Comparison of ENCODE assay signal across 19 mouse cellular contexts in the genomic region with DNA sequence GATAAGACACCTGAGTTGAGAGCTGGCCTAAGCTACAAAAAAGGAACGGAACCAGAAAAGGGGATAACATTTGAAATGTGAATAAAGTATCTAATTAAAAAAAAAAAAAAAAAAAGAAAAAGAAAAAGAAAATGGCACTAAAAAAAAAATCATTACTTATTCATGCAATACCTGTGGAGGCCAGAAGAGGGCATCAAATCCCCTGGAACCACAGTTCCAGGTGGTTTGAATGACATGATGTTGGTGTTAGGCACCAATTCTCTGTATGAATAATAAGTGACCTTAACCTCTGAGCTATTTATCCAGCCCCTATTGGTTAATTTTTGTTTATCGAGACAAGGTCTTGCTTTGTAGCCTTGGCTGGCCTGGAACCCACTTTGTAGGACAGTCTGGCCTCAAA. TPM values are rescaled to one million over a fixed set of nuclear protein-coding genes. Genes with fewer than 3 reads are reported as not detected.
A peak's percentile ranks its signal among the peaks of the same experiment; 100 is the strongest.
DNase-seq lines count a peak whose midpoint lies in the region; ATAC-seq and TF ChIP-seq lines count a peak whose summit lies in the region.
"Had no signal": no experiment of that assay in that cellular context is flagged by ENCODE, and none has a peak within 500 bp of the region (broad histone marks: within the 10 kb centered on the region; RNA-seq: fewer than 3 reads in every experiment).

No protein-coding gene starts in this region.

- peak; percentile 48 for TF ChIP-seq RAD21 in CH12.LX (IDR thresholded peaks at IDR 0.05; ENCODE audit: low read depth, low read length)

- no peak for TF ChIP-seq POLR2A in CH12.LX (IDR thresholded peaks at IDR 0.05; ENCODE audit: low read depth, low read length)
- TF ChIP-seq POLR2A in brain, embryonic 14.5 days (IDR thresholded peaks at IDR 0.05; ENCODE audit: borderline replicate concordance, extremely low read depth, insufficient read depth, insufficient read length, poor library complexity, severe bottlenecking) = no peak

- no peaks in the 10 kb centered on the region for H3K79me2 ChIP-seq in CH12.LX (replicated peaks; ENCODE audit: control insufficient read depth, extremely low read depth, insufficient read depth, poor library complexity, severe bottlenecking)

- dilution Hi-C loops in CH12.LX (cut with MboI; ENCODE audit: extremely low pct_ligation_motif_present, extremely low pct_unique_long_range_greater_than_20kb, low sequenced_read_pairs) = no loop called here

- no peaks in the 10 kb centered on the region for H3K4me1 ChIP-seq in heart, postnatal 0 days (ENCODE audit: control insufficient read depth, insufficient read depth)
- H3K4me1 ChIP-seq in liver, postnatal 0 days (ENCODE audit: insufficient read depth) = no peaks in the 10 kb centered on the region
- peaks cover 0 to 6% of the 10 kb centered on the region in 2 experiments; a peak in 1 of 4 replicates for H3K4me1 ChIP-seq in CH12.LX (ENCODE audit: control insufficient read depth in 1 of 2, insufficient read depth in 2 of 2)
- H3K4me1 ChIP-seq in midbrain, embryonic 16.5 days (ENCODE audit: control insufficient read depth, insufficient read depth, low read length) = no peaks in the 10 kb centered on the region
- H3K4me1 ChIP-seq: heart, embryonic 13.5 days had no signal

- TF ChIP-seq EP300 in heart, postnatal 0 days (IDR thresholded peaks at IDR 0.05; ENCODE audit: low read depth) = no peak
- TF ChIP-seq EP300 in liver, postnatal 0 days (IDR thresholded peaks at IDR 0.05; ENCODE audit: low read depth) = no peak
- no peak for TF ChIP-seq EP300 in CH12.LX (IDR thresholded peaks at IDR 0.05; ENCODE audit: low read length)

- TF ChIP-seq CTCF in heart, postnatal 0 days (IDR thresholded peaks at IDR 0.05; ENCODE audit: low read depth) = peak; percentile 16; the same call in 1 of the 2 replicates
- TF ChIP-seq CTCF in liver, postnatal 0 days (IDR thresholded peaks at IDR 0.05; ENCODE audit: low read depth) = peak; percentile 51
- peak in 1 of 2 experiments; percentile 57; a peak in 3 of 4 replicates for TF ChIP-seq CTCF in CH12.LX (conservative IDR thresholded peaks at IDR 0.05 in 1 of 2, IDR thresholded peaks at IDR 0.05 in 1 of 2; ENCODE audit: low read depth in 2 of 2, low read length in 2 of 2)
- TF ChIP-seq CTCF in brain, embryonic 14.5 days (IDR thresholded peaks at IDR 0.05; ENCODE audit: borderline replicate concordance, extremely low read depth, insufficient read depth, insufficient read length) = peak; percentile 28; the same call in 1 of the 2 replicates

- WGBS in heart, postnatal 0 days = 66% methylated on average over 2 of the region's 2 CpGs
- 68% methylated on average over 2 of the region's 2 CpGs for WGBS in liver, postnatal 0 days (ENCODE audit: insufficient replicate concordance)
- WGBS in midbrain, embryonic 16.5 days = 80% methylated on average over 2 of the region's 2 CpGs

- ATAC-seq in heart, postnatal 0 days (ENCODE audit: insufficient read depth, low read depth) = no peak
- ATAC-seq in liver, postnatal 0 days = no peak
- ATAC-seq in midbrain, embryonic 16.5 days = no peak
- ATAC-seq: activated CD4-positive, CD25-positive, alpha-beta regulatory T cell, adult 4 months; forebrain, postnatal 0 days had no signal

- H3K27me3 ChIP-seq in heart, postnatal 0 days (ENCODE audit: control insufficient read depth, insufficient read depth, low read length) = no peaks in the 10 kb centered on the region
- no peaks in the 10 kb centered on the region for H3K27me3 ChIP-seq in liver, postnatal 0 days (ENCODE audit: insufficient read depth, low read length)
- peaks cover 19% of the 10 kb centered on the region for H3K27me3 ChIP-seq in CH12.LX (replicated peaks)
- no peaks in the 10 kb centered on the region for H3K27me3 ChIP-seq in midbrain, embryonic 16.5 days (ENCODE audit: control insufficient read depth, insufficient read depth, low read depth, low read length)
- H3K27me3 ChIP-seq: heart, embryonic 13.5 days had no signal

- H3K4me2 ChIP-seq in heart, postnatal 0 days (ENCODE audit: low read depth, low read length) = no peak overlapping the region
- no peak overlapping the region for H3K4me2 ChIP-seq in liver, postnatal 0 days (ENCODE audit: low read depth, low read length)
- H3K4me2 ChIP-seq in CH12.LX (ENCODE audit: insufficient read depth, low read depth, poor library complexity, severe bottlenecking) = no peak overlapping the region
- H3K4me2 ChIP-seq in midbrain, embryonic 16.5 days (ENCODE audit: low read length) = no peak overlapping the region
- H3K4me2 ChIP-seq: heart, embryonic 13.5 days had no signal

- no peak for DNase-seq in heart, postnatal 0 days (ENCODE audit: low spot score)
- no peak for DNase-seq in heart, adult 8-10 months (ENCODE audit: low spot score)
- no peak for DNase-seq in liver, postnatal 0 days
- DNase-seq in liver (no peak), CH12.LX (ENCODE audit: extremely low read depth) (peak; percentile 25)
- DNase-seq in brain, embryonic 14.5 days (ENCODE audit: low read depth) = no peak
- DNase-seq in thymus, postnatal 4 days = no peak
- DNase-seq: cerebellum, adult 11-12 months; forebrain, postnatal 0 days; gastrocnemius, postnatal 14 days; layer of hippocampus, adult 9-11 months; right cerebral cortex, postnatal 14 days had no signal

- H3K27ac ChIP-seq in heart, postnatal 0 days (ENCODE audit: low read depth) = no peak overlapping the region
- no peak overlapping the region for H3K27ac ChIP-seq in liver, postnatal 0 days (ENCODE audit: low read depth)
- no peak overlapping the region for H3K27ac ChIP-seq in CH12.LX (ENCODE audit: insufficient read depth, low read depth)
- H3K27ac ChIP-seq in midbrain, embryonic 16.5 days (ENCODE audit: low read length) = no peak overlapping the region
- H3K27ac ChIP-seq: heart, embryonic 13.5 days had no signal

- H3K4me3 ChIP-seq in heart, postnatal 0 days (ENCODE audit: low read depth, low read length) = no peak overlapping the region
- H3K4me3 ChIP-seq in liver, postnatal 0 days (ENCODE audit: low read depth, low read length) = no peak overlapping the region
- H3K4me3 ChIP-seq in CH12.LX (replicated peaks in 1 of 3; ENCODE audit: low read depth in 2 of 3, low read length in 2 of 3, poor library complexity in 1 of 3) = no peak overlapping the region
- no peak overlapping the region for H3K4me3 ChIP-seq in midbrain, embryonic 16.5 days (ENCODE audit: low read depth, low read length)
- H3K4me3 ChIP-seq: heart, embryonic 13.5 days had no signal

- no peaks in the 10 kb centered on the region for H3K36me3 ChIP-seq in heart, postnatal 0 days (replicated peaks; ENCODE audit: control insufficient read depth, insufficient read depth, low read length)
- H3K36me3 ChIP-seq in liver, postnatal 0 days (replicated peaks; ENCODE audit: insufficient read depth, low read length) = no peaks in the 10 kb centered on the region
- no peaks in the 10 kb centered on the region for H3K36me3 ChIP-seq in CH12.LX (replicated peaks in 1 of 2; ENCODE audit: control insufficient read depth in 1 of 2, insufficient read depth in 1 of 2, low read length in 1 of 2)
- H3K36me3 ChIP-seq in midbrain, embryonic 16.5 days (ENCODE audit: control insufficient read depth, insufficient read depth, low read length) = no peaks in the 10 kb centered on the region
- H3K36me3 ChIP-seq: heart, embryonic 13.5 days had no signal

- H3K9ac ChIP-seq in heart, postnatal 0 days (replicated peaks; ENCODE audit: low read depth, low read length) = no peak overlapping the region
- H3K9ac ChIP-seq in liver, postnatal 0 days (replicated peaks) = no peak overlapping the region
- no peak overlapping the region for H3K9ac ChIP-seq in CH12.LX (ENCODE audit: insufficient read depth, low read depth)
- no peak overlapping the region for H3K9ac ChIP-seq in midbrain, embryonic 16.5 days (ENCODE audit: low read depth, low read length)
- H3K9ac ChIP-seq: forebrain, postnatal 0 days; heart, embryonic 13.5 days had no signal

- in situ Hi-C loops in CH12.LX (cut with MboI; ENCODE audit: low pct_ligation_motif_present, low pct_unique_long_range_greater_than_20kb, low sequenced_read_pairs) = no loop called here

- H3K9me3 ChIP-seq in heart, postnatal 0 days (replicated peaks; ENCODE audit: control insufficient read depth, low read length) = no peaks in the 10 kb centered on the region
- no peaks in the 10 kb centered on the region for H3K9me3 ChIP-seq in liver, postnatal 0 days (ENCODE audit: low read length)
- peaks cover 7% of the 10 kb centered on the region for H3K9me3 ChIP-seq in CH12.LX (replicated peaks; ENCODE audit: low read length)
- 0 out of 2 replicates have a peak, but pooled peaks cover 3% of the 10 kb centered on the region for H3K9me3 ChIP-seq in midbrain, embryonic 16.5 days (replicated peaks; ENCODE audit: control insufficient read depth, low read length, poor library complexity, severe bottlenecking)
- H3K9me3 ChIP-seq: heart, embryonic 13.5 days had no signal

TF ChIP-seq in CH12.LX, 34 proteins besides CTCF, POLR2A, EP300 and RAD21:
- TF ChIP-seq JUND (conservative IDR thresholded peaks at IDR 0.05; ENCODE audit: low read depth, low read length) (0 out of 2 replicates have a peak, but pooled peaks have one; percentile 16), ELF1 (IDR thresholded peaks at IDR 0.05; ENCODE audit: low read depth, low read length) (no peak), ZNF384 (IDR thresholded peaks at IDR 0.05; ENCODE audit: low read depth, low read length) (peak; percentile 85)

RNA-seq across cellular contexts. Expression of a gene that starts 27.6 kb away (rescaled TPM):
- not detected in 2 replicates for total RNA-seq in heart, postnatal 0 days (2014; rRNA removed; ENCODE audit: low replicate concordance)
- polyA plus RNA-seq in heart, postnatal 0 days (2015; fragmentation: Nextera tagmentation; extraction: Ambion mirVana) = 0.08 and 0.45 TPM in 2 replicates
- total RNA-seq in heart, adult 8-10 months (2022) = 1 to 10 TPM; 4.4 to 7.8 (median 6.2) TPM
- 3.4 and 5.8 TPM in 2 replicates for polyA plus RNA-seq in liver, postnatal 0 days (2015; fragmentation: Nextera tagmentation; extraction: Ambion mirVana)
- not detected in 2 replicates for total RNA-seq in CH12.LX (2012; rRNA removed)
- total RNA-seq in CH12.LX (2014; rRNA removed) = not detected in 2 replicates
- polyA plus RNA-seq in CH12.LX (2012; ENCODE audit: insufficient read length, low read depth) = not detected in 2 replicates
- polyA plus RNA-seq in brain, embryonic 14.5 days (2012; rRNA removed) = not detected in 2 replicates
- not detected in 2 replicates for polyA plus RNA-seq in midbrain, embryonic 16.5 days (2015; fragmentation: Nextera tagmentation; extraction: Ambion mirVana)
- total RNA-seq: common myeloid progenitor, adult 5-6 weeks; forebrain, postnatal 0 days; gastrocnemius, postnatal 14 days; megakaryocyte-erythroid progenitor cell, adult 5-6 weeks had no signal
- polyA plus RNA-seq: activated CD4-positive, CD25-positive, alpha-beta regulatory T cell, adult 4 months; forebrain, postnatal 0 days; heart, embryonic 13.5 days; hindbrain, embryonic 11.5 days; kidney, embryonic 14.5 days had no signal

RNA-seq across cellular contexts. Expression of a gene that starts 53.1 kb away (rescaled TPM):
- total RNA-seq in heart, postnatal 0 days (2014; rRNA removed; ENCODE audit: low replicate concordance) = 10.1 and 12.7 TPM in 2 replicates
- polyA plus RNA-seq in heart, postnatal 0 days (2015; fragmentation: Nextera tagmentation; extraction: Ambion mirVana) = 4.1 and 4.4 TPM in 2 replicates
- total RNA-seq in heart, adult 8-10 months (2022) = 10 to 100 TPM in 1 of 4 experiments, 1 to 10 TPM in 3; 4.1 to 11.5 (median 5.2) TPM
- polyA plus RNA-seq in liver, postnatal 0 days (2015; fragmentation: Nextera tagmentation; extraction: Ambion mirVana) = 0.65 and 0.92 TPM in 2 replicates
- total RNA-seq in CH12.LX (2012; rRNA removed) (0.04 TPM in 1 of 2 replicates, not detected in the other), CH12.LX (2014; rRNA removed) (not detected in 2 replicates)
- not detected in 2 replicates for polyA plus RNA-seq in CH12.LX (2012; ENCODE audit: insufficient read length, low read depth)
- 1.7 and 2.0 TPM in 2 replicates for polyA plus RNA-seq in brain, embryonic 14.5 days (2012; rRNA removed)
- 2.8 and 3.2 TPM in 2 replicates for polyA plus RNA-seq in midbrain, embryonic 16.5 days (2015; fragmentation: Nextera tagmentation; extraction: Ambion mirVana)
- total RNA-seq: megakaryocyte-erythroid progenitor cell, adult 5-6 weeks had no signal
